Mouse (Mus musculus) 3134 (cell line): ENCODE results near the gene Irf2.

Experiments used
- DNase-seq: peaks from one replicate; pipeline ENCODE4 v3.0.0-alpha.2; 2011; ENCODE audit warnings: low spot score; ENCODE audit not compliant: insufficient read length; ENCODE audit errors: extremely low read depth

The Irf2 gene

DNA sequence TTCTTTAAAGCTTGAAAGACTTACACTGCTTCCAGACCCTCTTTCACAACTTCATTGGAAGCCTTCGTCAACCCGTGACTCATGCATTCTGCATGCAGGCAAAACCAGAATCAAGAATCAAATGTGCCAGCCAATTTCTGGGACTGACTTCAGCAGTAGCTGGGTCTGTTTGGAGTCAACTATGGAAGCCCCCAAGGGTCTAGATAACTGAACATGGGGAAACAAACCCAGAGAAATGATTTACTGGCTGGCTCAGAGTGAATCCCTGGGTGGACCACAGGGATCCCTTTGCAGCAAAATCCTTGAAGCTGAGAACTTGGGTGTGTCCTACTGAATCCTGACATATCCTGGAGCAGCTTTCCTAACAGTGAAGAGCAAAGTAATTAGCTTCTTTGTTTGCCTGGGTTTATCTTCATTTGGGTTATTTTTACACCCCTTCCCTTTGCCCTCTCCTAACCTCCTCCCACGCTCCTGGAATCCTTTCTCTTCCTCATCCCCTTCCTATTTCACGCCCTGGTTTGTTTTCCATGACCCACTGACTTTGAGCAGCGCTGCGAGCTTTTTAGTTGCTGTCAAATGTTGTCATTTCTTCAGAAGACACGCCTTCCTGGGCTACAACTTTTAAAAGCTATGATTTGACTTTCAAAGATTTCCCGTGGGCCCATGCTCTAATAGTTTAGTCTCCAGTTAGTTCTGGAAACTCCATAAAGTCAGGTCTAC lies 129.0 kb downstream of the Irf2 start:
- peak; percentile 71 for DNase-seq

DNA sequence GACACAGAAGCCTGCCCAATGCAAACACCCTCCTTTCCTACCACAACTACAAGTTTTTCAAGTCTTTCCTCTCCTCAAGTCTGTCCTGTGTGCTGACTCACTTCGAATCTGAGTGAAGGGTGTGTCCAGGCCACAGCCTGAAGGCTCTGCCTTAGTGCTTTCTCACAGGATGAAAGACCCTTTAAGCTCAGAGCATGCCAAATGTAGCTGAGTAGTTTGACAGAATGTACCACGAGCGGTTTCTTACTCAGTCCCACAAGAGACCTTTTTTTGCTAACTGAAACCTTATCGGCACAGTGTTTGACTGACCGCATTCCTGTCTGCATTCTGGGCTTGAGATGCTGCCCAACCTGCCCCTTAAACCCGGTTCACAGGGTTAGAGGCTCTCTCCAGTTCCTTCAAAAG lies 130.0 kb downstream of the Irf2 start:
- peak; percentile 71 for DNase-seq

DNA sequence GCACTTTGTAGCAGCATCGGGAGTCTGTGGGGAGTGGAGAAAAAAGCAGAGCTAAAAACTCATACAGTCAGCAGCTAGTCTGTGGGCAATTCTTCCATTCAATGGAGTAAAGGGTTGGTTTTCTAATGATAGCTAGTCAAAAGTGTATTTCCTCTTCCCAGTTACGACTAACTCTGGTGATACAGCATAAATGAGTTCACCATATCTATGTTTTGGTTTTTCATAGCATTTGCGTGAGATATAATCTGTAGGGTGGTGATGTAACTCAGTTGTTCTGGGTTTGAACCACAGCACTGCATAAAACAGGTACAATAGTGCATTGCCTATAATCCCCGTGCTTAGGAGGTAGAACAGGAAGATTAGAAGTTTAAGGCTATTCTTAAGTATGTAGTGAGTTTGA lies 131.6 kb downstream of the Irf2 start:
- no peak for DNase-seq

- DNase-seq = no peak
Measured at GRCm38 (mm10) chr8:46875615-46876293, 136.2 kb downstream of the Irf2 start.

DNA sequence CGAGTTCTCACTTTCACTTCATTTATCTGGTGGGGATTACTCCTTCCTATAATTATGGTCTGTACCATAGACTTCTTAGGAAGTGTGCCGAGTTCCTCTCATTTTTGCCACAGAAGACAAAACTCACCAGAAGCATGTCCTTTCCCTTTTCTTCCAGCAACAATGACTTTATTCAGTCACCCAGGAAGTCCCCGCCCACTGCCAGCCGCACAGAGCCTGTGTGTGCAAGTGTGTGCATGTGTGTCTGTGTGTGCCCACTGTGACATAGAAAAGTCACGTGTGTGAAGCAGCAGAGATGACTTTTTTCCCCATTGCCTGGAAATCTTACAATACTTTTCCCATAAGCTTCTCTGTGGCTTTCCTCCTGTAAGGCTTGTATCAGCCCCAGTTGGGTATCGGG lies 141.8 kb downstream of the Irf2 start:
- DNase-seq = no peak

GRCm38 (mm10) chr8:46881755-46882419 lies 142.4 kb downstream of the Irf2 start:
- no peak for DNase-seq

DNA sequence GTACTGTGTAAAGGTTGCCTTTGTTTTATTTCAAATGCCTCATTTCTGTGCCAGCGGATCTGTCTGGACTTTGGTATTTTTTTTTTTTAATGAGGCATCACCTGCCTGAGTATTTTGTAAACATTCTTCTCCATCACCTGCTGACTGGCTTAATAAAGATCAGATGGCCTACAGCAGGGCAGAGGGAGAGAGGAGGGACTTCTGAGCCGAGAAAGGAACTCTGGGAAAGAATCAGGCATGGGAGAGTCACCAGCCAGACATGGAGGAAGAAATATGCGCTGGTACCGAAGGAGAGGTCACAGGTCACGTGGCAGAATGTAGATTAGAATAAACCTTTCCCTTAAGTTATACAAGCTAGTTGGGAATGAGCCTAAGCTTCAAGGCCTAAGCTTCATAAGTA lies 143.2 kb downstream of the Irf2 start:
- DNase-seq = no peak

- DNase-seq = no peak
Measured at GRCm38 (mm10) chr8:46883232-46884000, 143.9 kb downstream of the Irf2 start.

DNA sequence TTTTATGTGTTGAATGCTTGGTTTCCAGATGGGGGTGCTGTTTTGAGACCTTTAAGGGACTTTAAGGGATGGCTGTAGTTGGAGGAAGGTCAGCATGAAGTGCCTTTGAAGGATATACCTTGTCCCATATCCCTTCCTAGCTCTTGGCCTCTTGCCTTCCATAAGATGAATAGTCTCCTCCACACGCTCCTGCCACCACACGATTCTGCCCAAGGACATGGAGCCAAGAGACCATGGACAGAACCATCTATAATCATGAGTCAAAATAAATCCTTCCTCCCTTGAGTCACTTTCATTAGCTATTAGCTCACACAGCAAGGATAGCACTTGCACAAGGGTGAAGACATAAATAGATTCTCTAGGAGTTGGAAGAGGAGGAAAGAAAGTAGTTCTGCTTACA lies 146.3 kb downstream of the Irf2 start:
- DNase-seq = no peak

GRCm38 (mm10) chr8:46886216-46886615 lies 146.7 kb downstream of the Irf2 start:
- no peak for DNase-seq

DNA sequence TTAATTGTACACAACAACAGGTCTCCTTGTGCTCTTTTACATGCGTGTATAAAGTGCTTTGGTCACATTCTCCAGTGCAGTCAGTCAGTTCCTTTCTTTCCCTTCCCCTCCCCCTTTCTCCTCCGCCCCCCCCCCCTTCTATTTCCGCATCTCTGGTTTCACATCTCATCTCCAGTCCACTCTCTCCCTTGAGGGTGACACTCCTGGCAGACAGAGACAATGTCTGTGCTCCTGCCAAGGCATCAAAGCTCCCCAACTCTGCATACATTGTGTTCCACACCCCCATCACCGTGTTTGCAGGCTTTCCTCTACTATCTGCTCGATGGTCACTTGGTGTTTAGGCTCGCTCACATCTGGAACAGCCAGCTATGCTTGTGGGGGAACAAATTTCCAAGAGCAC lies 147.9 kb downstream of the Irf2 start:
- no peak for DNase-seq

GRCm38 (mm10) chr8:46888575-46888974 lies 149.0 kb downstream of the Irf2 start:
- no peak for DNase-seq

DNA sequence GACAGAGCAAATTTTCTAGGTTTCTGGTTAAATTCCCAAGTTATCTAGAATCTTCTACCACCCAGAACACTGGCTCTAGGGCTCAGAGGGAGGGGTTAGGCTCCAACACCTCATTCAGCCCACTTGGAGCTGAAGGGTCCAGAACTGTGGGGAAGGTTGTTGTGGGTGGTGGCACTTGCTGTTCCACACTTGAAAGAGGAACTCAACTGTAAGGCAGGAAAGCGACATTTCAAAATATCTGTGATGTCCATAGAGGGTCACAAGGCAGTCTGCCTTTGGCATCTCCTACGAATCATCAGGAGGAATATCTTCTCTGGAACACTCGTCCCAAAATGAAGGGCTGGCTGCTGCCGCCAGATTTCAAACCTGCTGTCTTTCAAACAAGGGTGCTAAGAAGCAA lies 150.7 kb downstream of the Irf2 start:
- no peak for DNase-seq

GRCm38 (mm10) chr8:46892511-46893273 lies 153.2 kb downstream of the Irf2 start:
- DNase-seq = no peak

DNA sequence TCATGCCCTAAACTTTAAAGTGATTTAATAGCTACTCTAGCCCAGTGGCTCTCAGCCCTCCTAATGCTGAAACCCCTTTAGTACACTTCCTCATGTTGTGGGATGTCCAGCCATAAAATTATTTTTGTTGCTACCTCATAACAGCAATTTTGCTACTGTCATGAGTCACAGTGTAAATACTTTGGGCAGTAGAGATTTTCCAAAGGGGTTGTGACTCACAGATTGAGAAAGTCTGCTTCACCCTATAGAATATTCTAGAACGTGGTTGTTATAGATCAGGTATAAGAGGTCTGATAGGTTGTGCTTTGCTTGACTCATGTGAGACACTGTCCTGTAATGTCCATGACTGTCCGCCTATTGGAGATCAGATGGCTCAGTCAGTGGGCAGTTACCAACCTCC lies 154.9 kb downstream of the Irf2 start:
- DNase-seq = no peak

- no peak for DNase-seq
Measured at GRCm38 (mm10) chr8:46896005-46896404, 156.5 kb downstream of the Irf2 start.

GRCm38 (mm10) chr8:46896704-46897103 lies 157.2 kb downstream of the Irf2 start:
- DNase-seq = no peak
